Mouse (Mus musculus) liver, embryonic 14.5 days (tissue): ENCODE results near the gene Izumo1r.

ENCODE experiments used
- CTCF ChIP-seq: IDR thresholded peaks from 2 replicates; pipeline ENCODE4 v1.5.1; 2016; ENCODE audit warnings: antibody characterized with exemption, low read depth, control low read depth
- EP300 ChIP-seq: IDR thresholded peaks from 2 replicates; pipeline ENCODE4 v1.6.1; 2016; ENCODE audit warnings: antibody characterized with exemption, low read depth

- TF ChIP-seq CTCF (no peak), EP300 (no peak)
These were observed 45.1 kb upstream of the Izumo1r start for GRCm38 (mm10) chr9:14948843-14949242.
